Mouse (Mus musculus): ENCODE data around the gene Samd4b.

DNA sequence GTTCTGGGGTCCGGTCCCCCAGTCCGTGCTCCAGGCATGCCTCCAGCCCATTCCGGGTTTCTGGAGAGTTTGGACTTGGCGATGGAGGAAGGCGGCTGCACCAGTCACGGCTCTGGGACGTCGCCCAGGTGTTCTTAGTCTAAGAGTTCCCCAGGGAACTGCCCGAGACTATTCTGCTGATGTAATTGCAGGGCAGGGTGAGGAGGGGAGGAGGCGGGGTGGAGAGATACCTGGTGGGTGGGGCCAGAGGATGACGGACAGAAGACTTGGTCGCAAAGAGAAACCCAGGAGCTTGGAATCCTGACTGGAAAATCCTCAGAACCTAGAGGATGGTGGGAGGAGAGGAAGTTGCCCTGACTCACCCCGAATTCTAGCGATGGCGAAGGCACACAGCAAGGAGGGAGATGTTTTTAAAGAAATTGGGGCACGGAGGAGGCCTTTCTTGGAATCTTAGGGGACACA lies 109.9 kb downstream of the Samd4b start:
- TF ChIP-seq CTCF (IDR thresholded peaks at IDR 0.05; ENCODE audit: insufficient read depth, low read length) (no peak), POLR2A (IDR thresholded peaks at IDR 0.05; ENCODE audit: borderline replicate concordance, extremely low read depth, low read depth, low read length) (no peak)

All from lung, adult 2 months (tissue).